Mouse (Mus musculus) neural tube, embryonic 15.5 days (tissue): ENCODE data around the gene Polk. TPM values are rescaled to one million over a fixed set of nuclear protein-coding genes. Genes with fewer than 3 reads are reported as not detected.

Experiments
- ATAC-seq: fragments of 200-750 bp; cut with Nextera tagmentation; 2 replicates; pipeline ENCODE4 v1.8.0; 2017; ENCODE audit warnings: mild to moderate bottlenecking, moderate TSS enrichment, moderate library complexity; ENCODE audit not compliant: low FRiP score
- H3K27ac ChIP-seq: fragments of 300-500 bp; sonication (generic); replicated peaks from 2 replicates; pipeline ENCODE4 v1.5.1; 2015; ENCODE audit warnings: mild to moderate bottlenecking, inconsistent platforms
- H3K27me3 ChIP-seq: fragments of 300-500 bp; sonication (generic); replicated peaks from 2 replicates; pipeline ENCODE4 v1.6.1; 2015; ENCODE audit warnings: inconsistent platforms
- H3K36me3 ChIP-seq: fragments of 300-500 bp; sonication (generic); 2 replicates; pipeline ENCODE4 v1.6.1; 2015; ENCODE audit warnings: inconsistent platforms
- H3K4me1 ChIP-seq: fragments of 300-500 bp; sonication (generic); 2 replicates; pipeline ENCODE4 v1.6.1; 2015; ENCODE audit warnings: inconsistent platforms
- H3K4me2 ChIP-seq: fragments of 300-500 bp; sonication (generic); 2 replicates; pipeline ENCODE4 v1.6.1; 2015; ENCODE audit warnings: inconsistent platforms, mild to moderate bottlenecking, moderate library complexity
- H3K4me3 ChIP-seq: fragments of 300-500 bp; sonication (generic); replicated peaks from 2 replicates; pipeline ENCODE4 v1.5.1; 2015; ENCODE audit warnings: mild to moderate bottlenecking, inconsistent platforms
- H3K9ac ChIP-seq: fragments of 300-500 bp; sonication (generic); replicated peaks from 2 replicates; pipeline ENCODE4 v1.6.1; 2015; ENCODE audit warnings: mild to moderate bottlenecking, inconsistent platforms
- H3K9me3 ChIP-seq: fragments of 300-500 bp; sonication (generic); replicated peaks from 2 replicates; pipeline ENCODE4 v1.6.1; 2016; ENCODE audit warnings: inconsistent platforms
- WGBS: fragments of 180-500 bp; shearing (Covaris S2); methylation state at CpG from one replicate; pipeline ENCODE4 v1.1.7; 2015; ENCODE audit warnings: mixed read lengths; 5-methylcytosine and 5-hydroxymethylcytosine counted together
- polyA plus RNA-seq: library from polyadenylated mRNA; unstranded; fragments of >200 nt; fragmentation: Nextera tagmentation; extraction: Ambion mirVana; gene quantifications from 2 replicates; pipeline ENCODE4 v1.2.1, GENCODE M21; 2015

Polk gene
- polyA plus RNA-seq, 1 experiment from 2014 or later: 7.2 TPM

DNA sequence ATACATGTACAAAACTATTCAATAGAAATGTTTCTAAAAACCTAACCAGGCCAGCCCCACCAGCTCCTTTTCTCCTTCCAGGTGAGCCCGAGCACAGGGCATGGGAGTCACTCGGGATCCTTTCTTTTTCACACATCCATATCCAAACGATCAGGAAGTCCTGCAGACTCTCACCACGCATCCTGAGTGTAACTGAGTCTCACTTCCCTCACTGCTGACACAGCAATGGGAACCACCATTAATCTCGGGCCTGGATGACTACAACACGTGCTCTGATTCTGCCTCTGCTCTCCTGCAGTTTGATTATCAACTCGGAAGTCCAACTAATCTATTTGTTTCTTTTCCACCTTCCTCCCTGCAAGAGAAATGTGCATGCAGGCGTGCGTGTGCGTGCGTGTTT, 14.5 kb downstream of the Polk start:
- H3K27me3 ChIP-seq: no peaks in the 10 kb centered on the region
- no peaks in the 10 kb centered on the region for H3K9me3 ChIP-seq
- 92% methylated on average over 11 of the region's 11 CpGs for WGBS
- H3K27ac ChIP-seq: no peak overlapping the region
- H3K36me3 ChIP-seq: peaks cover 3% of the 10 kb centered on the region; the same call in 1 of the 2 replicates
- no peak overlapping the region for H3K4me2 ChIP-seq
- no peak for ATAC-seq
- H3K4me1 ChIP-seq: no peaks in the 10 kb centered on the region
- no peak overlapping the region for H3K9ac ChIP-seq
- H3K4me3 ChIP-seq: no peak overlapping the region

DNA sequence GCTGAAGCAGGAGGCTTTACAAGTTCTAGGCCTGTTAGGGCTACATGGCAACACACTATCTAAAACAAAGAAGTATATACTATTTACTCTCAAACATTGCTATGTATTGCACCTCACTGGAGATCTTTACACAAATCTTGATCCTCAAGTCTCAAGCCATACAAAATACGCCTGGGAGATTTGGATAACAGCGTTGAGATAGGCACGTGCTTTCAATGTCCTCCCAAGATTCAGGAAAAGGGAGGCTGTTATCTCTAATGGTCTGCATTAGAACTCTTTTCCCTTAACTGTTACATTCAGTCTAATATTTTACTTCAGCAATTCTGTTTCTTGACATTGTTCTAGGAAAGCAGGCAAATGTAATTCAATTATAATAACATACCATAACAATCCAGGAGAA, 15.4 kb downstream of the Polk start:
- H3K4me3 ChIP-seq: no peak overlapping the region
- no peaks in the 10 kb centered on the region for H3K27me3 ChIP-seq
- peaks cover 3% of the 10 kb centered on the region; the same call in 1 of the 2 replicates for H3K36me3 ChIP-seq
- H3K9ac ChIP-seq: no peak overlapping the region
- H3K4me2 ChIP-seq: no peak overlapping the region
- no peak for ATAC-seq
- no peaks in the 10 kb centered on the region for H3K9me3 ChIP-seq
- H3K27ac ChIP-seq: no peak overlapping the region
- WGBS: 95% methylated on average over 3 of the region's 3 CpGs
- H3K4me1 ChIP-seq: no peaks in the 10 kb centered on the region

DNA sequence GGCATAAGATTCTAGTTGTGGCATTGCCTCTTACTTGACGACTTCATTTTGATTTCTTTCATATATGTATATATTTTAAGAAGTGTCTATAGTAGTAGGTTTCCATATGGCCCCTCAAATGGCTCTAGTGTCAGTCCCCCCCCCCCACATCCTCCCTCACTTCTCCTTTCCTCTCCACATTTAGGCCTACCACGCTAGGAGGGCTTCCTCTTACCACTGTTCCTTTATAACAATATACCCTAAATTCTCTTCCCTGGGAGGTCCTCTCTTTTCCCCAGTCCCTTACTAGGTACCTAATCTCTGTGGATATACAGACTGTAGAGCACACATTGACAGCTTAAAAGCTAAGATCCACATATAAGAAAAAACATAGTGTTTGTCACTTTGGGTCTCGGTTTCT, 21.1 kb downstream of the Polk start:
- no peaks in the 10 kb centered on the region for H3K36me3 ChIP-seq
- H3K27me3 ChIP-seq: no peaks in the 10 kb centered on the region
- no peak overlapping the region for H3K4me3 ChIP-seq
- ATAC-seq: no peak
- 89% methylated on average over 3 of the region's 3 CpGs for WGBS
- H3K4me1 ChIP-seq: no peaks in the 10 kb centered on the region
- H3K4me2 ChIP-seq: no peak overlapping the region
- no peaks in the 10 kb centered on the region for H3K9me3 ChIP-seq
- H3K27ac ChIP-seq: no peak overlapping the region
- no peak overlapping the region for H3K9ac ChIP-seq

DNA sequence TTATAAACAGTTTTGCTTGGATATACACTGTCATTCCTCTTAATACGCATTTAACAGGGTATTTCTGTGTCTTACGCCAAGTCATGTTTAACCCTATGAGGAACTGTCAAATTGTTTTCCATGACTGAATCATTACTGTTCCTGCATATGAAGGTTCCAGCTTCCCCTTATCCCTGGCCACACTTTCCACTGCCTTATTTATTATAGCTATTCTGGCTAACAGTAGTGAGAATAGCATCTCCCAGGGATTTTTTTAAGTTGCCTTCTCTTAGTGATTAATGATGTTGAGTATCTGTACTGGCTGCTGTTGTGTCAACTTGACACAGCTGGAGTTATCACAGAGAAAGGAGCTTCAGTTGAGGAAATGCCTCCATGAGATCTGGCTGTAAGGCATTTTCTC, 25.0 kb downstream of the Polk start:
- no peaks in the 10 kb centered on the region for H3K36me3 ChIP-seq
- H3K27ac ChIP-seq: no peak overlapping the region
- H3K4me3 ChIP-seq: no peak overlapping the region
- no peak overlapping the region for H3K4me2 ChIP-seq
- H3K27me3 ChIP-seq: no peaks in the 10 kb centered on the region
- ATAC-seq: no peak
- no peaks in the 10 kb centered on the region for H3K4me1 ChIP-seq
- H3K9ac ChIP-seq: no peak overlapping the region
- 85% methylated on average over 2 of the region's 2 CpGs for WGBS
- H3K9me3 ChIP-seq: no peaks in the 10 kb centered on the region

DNA sequence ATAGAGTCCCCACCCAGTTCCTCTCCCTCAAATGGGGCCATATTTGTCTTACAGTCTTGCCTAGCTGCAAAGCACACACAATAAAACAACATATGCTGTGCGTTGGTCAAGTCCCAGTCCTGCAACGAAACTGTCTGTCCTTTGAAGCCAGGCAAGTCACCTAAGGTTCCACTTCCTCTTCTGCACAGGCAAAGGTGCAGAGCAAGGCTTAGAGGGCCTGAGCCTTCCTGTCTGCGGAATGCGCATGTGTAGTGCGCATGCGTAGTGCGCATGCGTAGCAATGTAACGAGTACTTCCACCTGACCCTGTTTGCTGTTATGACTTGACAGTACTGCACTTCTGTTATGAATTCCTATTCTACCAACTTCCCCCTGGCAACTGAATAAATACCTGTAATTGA, 26.1 kb downstream of the Polk start:
- H3K9me3 ChIP-seq: no peaks in the 10 kb centered on the region
- no peak for ATAC-seq
- no peak overlapping the region for H3K9ac ChIP-seq
- H3K4me2 ChIP-seq: no peak overlapping the region
- no peaks in the 10 kb centered on the region for H3K4me1 ChIP-seq
- H3K27me3 ChIP-seq: no peaks in the 10 kb centered on the region
- H3K36me3 ChIP-seq: no peaks in the 10 kb centered on the region
- H3K27ac ChIP-seq: no peak overlapping the region
- no peak overlapping the region for H3K4me3 ChIP-seq
- WGBS: 95% methylated on average over 9 of the region's 9 CpGs

DNA sequence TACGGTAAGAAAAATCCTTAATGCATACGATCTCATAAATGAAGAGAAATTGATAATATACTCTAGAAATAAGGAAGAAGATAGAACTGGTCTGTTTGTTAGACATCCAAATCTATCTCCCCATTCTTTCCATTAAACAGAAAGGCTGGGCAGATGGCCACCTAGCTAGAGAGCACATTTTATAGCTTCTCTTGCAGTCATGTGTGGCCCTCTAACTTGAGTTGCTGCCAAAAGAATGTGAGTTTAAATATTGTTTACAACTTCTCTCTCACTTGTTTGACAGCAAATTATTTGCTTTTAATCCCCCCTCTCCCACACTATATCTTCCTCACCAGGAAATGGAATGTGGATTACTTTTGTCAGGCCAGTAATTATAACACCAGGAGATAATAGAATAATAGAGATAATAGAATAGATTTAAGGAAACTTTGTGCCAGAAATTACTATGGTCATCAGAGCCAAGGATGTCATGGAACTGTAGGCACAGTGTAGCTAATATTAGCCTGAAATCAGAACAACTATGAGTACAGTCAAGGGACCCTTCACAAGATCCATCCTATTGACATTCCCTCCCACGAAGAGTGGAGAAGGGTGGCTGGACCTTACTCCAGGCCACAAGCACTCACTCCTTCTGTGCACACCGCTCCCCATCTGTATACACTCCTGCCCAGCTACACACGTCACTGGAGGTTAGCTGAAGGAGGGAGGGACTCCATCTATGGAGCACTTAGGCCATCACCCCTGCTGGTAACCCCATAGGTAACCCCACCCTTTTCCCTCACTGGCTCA, 28.0 kb downstream of the Polk start:
- Histone ChIP-seq H3K4me2 (no peak overlapping the region), H3K4me3 (no peak overlapping the region), H3K4me1 (no peaks in the 10 kb centered on the region), H3K36me3 (no peaks in the 10 kb centered on the region), H3K9me3 (no peaks in the 10 kb centered on the region), H3K27ac (no peak overlapping the region), H3K27me3 (no peaks in the 10 kb centered on the region), H3K9ac (no peak overlapping the region)
- no peak for ATAC-seq
- WGBS: 86% methylated on average over 5 of the region's 5 CpGs

DNA sequence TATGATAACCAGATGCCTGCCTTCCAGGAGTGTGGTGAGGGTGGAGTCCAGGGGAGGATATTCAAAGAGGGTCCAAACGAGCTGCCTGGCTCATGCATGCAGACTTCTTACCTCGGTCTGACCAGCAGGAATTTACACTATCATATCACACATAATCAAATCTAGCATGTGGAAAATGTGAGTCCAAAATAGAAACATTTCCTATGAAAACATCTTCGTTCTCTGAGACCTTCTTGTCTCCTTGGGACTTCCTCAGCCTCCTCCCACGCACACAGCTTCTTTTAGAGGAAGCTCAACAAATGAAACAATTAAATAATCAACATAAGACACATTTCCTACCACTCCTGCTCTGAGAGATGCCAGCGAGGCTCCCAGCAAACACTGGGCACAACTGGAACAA, 30.5 kb downstream of the Polk start:
- 70% methylated on average over 5 of the region's 5 CpGs for WGBS
- Histone ChIP-seq H3K4me3 (no peak overlapping the region), H3K36me3 (no peaks in the 10 kb centered on the region), H3K4me2 (no peak overlapping the region), H3K27ac (no peak overlapping the region), H3K9me3 (no peaks in the 10 kb centered on the region), H3K4me1 (no peaks in the 10 kb centered on the region), H3K9ac (no peak overlapping the region), H3K27me3 (no peaks in the 10 kb centered on the region)
- ATAC-seq: no peak

DNA sequence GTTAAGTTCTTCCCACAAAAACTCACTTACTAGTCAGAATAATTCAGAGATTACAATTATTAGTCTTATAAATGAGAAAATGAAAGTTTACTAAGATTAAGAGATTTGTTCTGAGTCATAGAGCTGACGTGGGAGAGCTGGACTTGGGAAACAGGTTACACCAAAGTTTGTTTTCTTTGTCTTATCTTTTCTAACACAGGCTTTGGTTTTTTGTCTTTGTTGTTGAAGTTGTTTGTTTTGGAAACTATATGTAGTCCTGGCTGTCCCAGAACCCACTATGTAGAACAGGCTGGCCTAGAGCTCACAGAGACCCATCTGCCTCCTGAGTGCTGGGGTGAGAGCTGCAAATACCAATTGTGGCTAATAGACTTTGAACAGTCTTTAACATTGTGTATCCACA, 31.1 kb downstream of the Polk start:
- 92% methylated on average over 1 of the region's 1 CpGs for WGBS
- ATAC-seq: no peak
- no peaks in the 10 kb centered on the region for H3K9me3 ChIP-seq
- H3K36me3 ChIP-seq: no peaks in the 10 kb centered on the region
- no peak overlapping the region for H3K4me2 ChIP-seq
- H3K9ac ChIP-seq: no peak overlapping the region
- H3K27ac ChIP-seq: no peak overlapping the region
- no peaks in the 10 kb centered on the region for H3K4me1 ChIP-seq
- H3K4me3 ChIP-seq: no peak overlapping the region
- no peaks in the 10 kb centered on the region for H3K27me3 ChIP-seq

DNA sequence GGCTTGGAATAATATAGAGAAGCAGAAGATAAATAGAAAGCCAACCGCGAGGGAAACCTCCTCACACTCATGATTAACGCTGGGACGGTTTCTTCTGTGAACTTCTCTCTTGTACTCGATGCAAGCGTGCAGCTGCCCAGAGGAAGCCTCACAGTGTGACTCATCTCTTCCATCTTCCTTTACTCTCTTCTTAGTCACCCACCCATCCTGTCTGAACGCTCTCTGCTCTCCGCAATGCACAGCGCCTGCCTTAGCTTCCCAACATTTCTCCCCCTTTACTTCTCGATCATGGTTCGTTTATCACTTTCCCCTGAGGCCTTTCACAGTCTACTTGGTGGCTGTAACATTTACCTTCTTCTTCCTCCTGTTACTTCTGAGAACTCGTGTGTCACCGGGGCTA, 31.7 kb downstream of the Polk start:
- H3K4me1 ChIP-seq: no peaks in the 10 kb centered on the region
- no peaks in the 10 kb centered on the region for H3K9me3 ChIP-seq
- no peak overlapping the region for H3K4me3 ChIP-seq
- 83% methylated on average over 13 of the region's 13 CpGs for WGBS
- ATAC-seq: no peak
- H3K4me2 ChIP-seq: no peak overlapping the region
- no peaks in the 10 kb centered on the region for H3K27me3 ChIP-seq
- H3K9ac ChIP-seq: no peak overlapping the region
- H3K27ac ChIP-seq: no peak overlapping the region
- no peaks in the 10 kb centered on the region for H3K36me3 ChIP-seq

DNA sequence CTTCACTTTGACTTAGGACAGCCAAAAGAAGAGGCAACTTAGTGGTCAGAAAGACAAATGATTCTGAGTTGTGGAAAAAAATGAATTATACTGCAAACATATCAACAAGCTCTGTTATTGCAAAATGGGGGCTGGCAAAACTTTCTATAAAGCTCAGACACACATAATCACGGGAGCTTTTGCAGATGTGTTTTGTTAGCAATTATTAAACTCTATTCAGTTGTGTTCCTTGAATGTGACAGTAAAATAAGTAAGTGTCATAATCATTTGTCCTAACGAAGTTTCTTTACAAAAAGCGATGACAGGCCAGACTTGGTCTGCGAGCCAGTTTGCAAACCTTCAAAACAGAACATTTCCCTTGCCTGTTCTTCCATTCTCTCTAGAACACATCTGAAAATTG, 34.8 kb downstream of the Polk start:
- Histone ChIP-seq H3K9me3 (no peaks in the 10 kb centered on the region), H3K4me3 (no peak overlapping the region), H3K36me3 (no peaks in the 10 kb centered on the region), H3K4me1 (no peaks in the 10 kb centered on the region), H3K9ac (no peak overlapping the region), H3K27me3 (no peaks in the 10 kb centered on the region), H3K27ac (no peak overlapping the region), H3K4me2 (no peak overlapping the region)
- WGBS: 97% methylated on average over 4 of the region's 4 CpGs
- ATAC-seq: no peak

DNA sequence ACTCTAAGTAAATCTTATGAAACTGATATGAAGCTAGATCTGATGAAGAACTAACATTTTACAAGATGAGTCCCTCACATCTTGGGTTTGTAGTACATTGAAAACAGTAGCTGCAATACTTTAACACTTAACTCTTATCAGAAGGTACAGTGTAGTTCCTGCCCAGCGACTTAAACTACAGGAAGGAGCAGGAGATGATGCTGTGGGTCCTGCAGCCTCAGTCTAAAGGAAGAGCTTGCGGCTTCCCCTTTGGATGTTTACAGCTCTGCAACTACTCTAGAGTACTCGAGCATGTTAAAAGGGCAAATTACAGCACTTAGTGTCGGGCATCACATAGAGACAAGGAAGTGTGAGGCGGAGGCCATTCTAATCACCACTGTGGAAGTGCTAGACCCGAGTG, 36.1 kb downstream of the Polk start:
- H3K9ac ChIP-seq: no peak overlapping the region
- H3K4me2 ChIP-seq: no peak overlapping the region
- H3K4me3 ChIP-seq: no peak overlapping the region
- no peaks in the 10 kb centered on the region for H3K36me3 ChIP-seq
- ATAC-seq: no peak
- 65% methylated on average over 6 of the region's 6 CpGs for WGBS
- H3K27ac ChIP-seq: no peak overlapping the region
- H3K9me3 ChIP-seq: no peaks in the 10 kb centered on the region
- no peaks in the 10 kb centered on the region for H3K4me1 ChIP-seq
- no peaks in the 10 kb centered on the region for H3K27me3 ChIP-seq

DNA sequence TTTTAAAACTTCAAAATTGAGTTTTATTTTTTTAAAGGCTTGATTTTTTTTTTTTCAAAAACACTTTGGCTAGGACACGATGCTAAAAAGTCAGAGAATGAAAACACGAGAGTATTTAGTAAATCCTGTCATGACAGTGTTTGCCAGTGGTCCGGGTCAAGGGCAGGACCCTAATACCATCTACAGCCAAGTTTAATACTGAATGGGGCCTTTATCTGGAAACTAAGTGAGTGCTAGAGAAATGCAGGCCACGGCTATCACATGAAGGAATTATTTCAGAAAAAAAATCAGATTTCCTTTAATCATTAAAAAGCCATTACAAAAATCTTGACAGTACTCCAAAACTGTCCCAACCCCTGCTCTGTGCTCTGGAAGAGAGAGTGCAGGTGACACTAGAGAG, 36.7 kb downstream of the Polk start:
- Histone ChIP-seq H3K4me1 (no peaks in the 10 kb centered on the region), H3K27ac (no peak overlapping the region), H3K4me2 (no peak overlapping the region), H3K4me3 (no peak overlapping the region), H3K9me3 (no peaks in the 10 kb centered on the region), H3K36me3 (no peaks in the 10 kb centered on the region), H3K27me3 (no peaks in the 10 kb centered on the region), H3K9ac (no peak overlapping the region)
- ATAC-seq: no peak
- WGBS: 84% methylated on average over 4 of the region's 4 CpGs
